Mouse (Mus musculus) right cerebral cortex, postnatal 4 days (tissue): ENCODE measurements around the gene Lrba.
A peak's percentile ranks its signal among the peaks of the same experiment; 100 is the strongest.

Experiments used
- DNase-seq: peaks from one replicate; pipeline ENCODE4 v3.0.0-alpha.2; 2022

Lrba gene

GRCm38 (mm10) chr3:86268074-86268702 is 43.7 kb downstream of the Lrba start:
- no peak for DNase-seq

GRCm38 (mm10) chr3:86275651-86276050 is 51.2 kb downstream of the Lrba start:
- no peak for DNase-seq

- DNase-seq: no peak
These were observed 66.8 kb downstream of the Lrba start for GRCm38 (mm10) chr3:86291326-86291725.

- DNase-seq: no peak
These were observed 70.4 kb downstream of the Lrba start for GRCm38 (mm10) chr3:86294866-86295265.

GRCm38 (mm10) chr3:86296214-86296613 is 71.7 kb downstream of the Lrba start:
- no peak for DNase-seq

GRCm38 (mm10) chr3:86308833-86309232 is 84.4 kb downstream of the Lrba start:
- DNase-seq: no peak

- no peak for DNase-seq
These were observed 85.7 kb downstream of the Lrba start for GRCm38 (mm10) chr3:86310216-86310615.

GRCm38 (mm10) chr3:86311406-86311805 is 86.9 kb downstream of the Lrba start:
- no peak for DNase-seq

- DNase-seq: no peak
These were observed 93.2 kb downstream of the Lrba start for GRCm38 (mm10) chr3:86317636-86318035.

- DNase-seq: peak; percentile 54
These were observed 104.1 kb downstream of the Lrba start for GRCm38 (mm10) chr3:86328531-86328930.

GRCm38 (mm10) chr3:86343261-86343660 is 118.8 kb downstream of the Lrba start:
- no peak for DNase-seq

GRCm38 (mm10) chr3:86362486-86362885 is 138.0 kb downstream of the Lrba start:
- DNase-seq: no peak

- DNase-seq: no peak
These were observed 147.0 kb downstream of the Lrba start for GRCm38 (mm10) chr3:86371466-86371865.

GRCm38 (mm10) chr3:86375276-86375675 is 150.8 kb downstream of the Lrba start:
- DNase-seq: no peak

GRCm38 (mm10) chr3:86382557-86382956 is 158.1 kb downstream of the Lrba start:
- DNase-seq: no peak

- no peak for DNase-seq
These were observed 160.6 kb downstream of the Lrba start for GRCm38 (mm10) chr3:86385047-86385446.

GRCm38 (mm10) chr3:86386246-86386645 is 161.8 kb downstream of the Lrba start:
- DNase-seq: no peak

GRCm38 (mm10) chr3:86423828-86424227 is 199.3 kb downstream of the Lrba start:
- DNase-seq: no peak

- no peak for DNase-seq
These were observed 202.3 kb downstream of the Lrba start for GRCm38 (mm10) chr3:86426733-86427132.

GRCm38 (mm10) chr3:86443497-86443896 is 219.0 kb downstream of the Lrba start:
- DNase-seq: no peak

- no peak for DNase-seq
These were observed 226.7 kb downstream of the Lrba start for GRCm38 (mm10) chr3:86451211-86451610.

GRCm38 (mm10) chr3:86461582-86461981 is 237.1 kb downstream of the Lrba start:
- no peak for DNase-seq

GRCm38 (mm10) chr3:86489992-86490391 is 265.5 kb downstream of the Lrba start:
- DNase-seq: no peak

GRCm38 (mm10) chr3:86500586-86500985 is 276.1 kb downstream of the Lrba start:
- DNase-seq: no peak

- DNase-seq: no peak
These were observed 294.1 kb downstream of the Lrba start for GRCm38 (mm10) chr3:86518506-86519109.
